Mouse (Mus musculus): ENCODE measurements around the gene Gm38431. TPM values are rescaled to one million over a fixed set of nuclear protein-coding genes. Genes with fewer than 3 reads are reported as not detected.

Gene Gm38431
- polyA plus RNA-seq, 1 experiment from 2014 or later: 2.0 TPM

DNA sequence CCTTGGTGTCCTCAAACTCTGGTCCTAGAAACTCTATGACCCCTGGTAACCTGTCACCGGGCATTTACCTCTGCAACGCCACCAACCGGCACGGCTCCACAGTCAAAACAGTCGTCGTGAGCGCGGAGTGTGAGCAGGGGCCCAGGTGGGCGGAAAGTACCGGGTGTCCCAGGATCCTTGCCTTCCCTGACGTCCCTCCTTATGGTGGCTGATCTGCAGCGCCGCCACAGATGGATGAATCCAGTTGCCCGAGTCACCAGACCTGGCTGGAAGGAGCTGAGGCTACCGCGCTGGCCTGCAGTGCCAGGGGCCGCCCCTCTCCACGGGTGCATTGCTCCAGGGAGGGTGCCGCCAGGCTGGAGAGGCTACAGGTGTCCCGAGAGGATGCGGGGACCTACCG is 55.1 kb downstream of the Gm38431 start:
- Histone ChIP-seq H3K4me2 (ENCODE audit: low read depth, low read length) (peak overlapping the region; percentile 71), H3K4me3 (ENCODE audit: low read length) (no peak overlapping the region; the same call in none of the 2 replicates), H3K9me3 (replicated peaks; ENCODE audit: control insufficient read depth, low read length) (no peaks in the 10 kb centered on the region), H3K36me3 (ENCODE audit: control insufficient read depth, insufficient read depth) (no peaks in the 10 kb centered on the region), H3K27ac (ENCODE audit: low read length) (no peak overlapping the region), H3K27me3 (ENCODE audit: control insufficient read depth, insufficient read depth, low read length) (peaks cover 64% of the 10 kb centered on the region), H3K4me1 (ENCODE audit: control insufficient read depth, insufficient read depth, low read length) (peaks cover 31% of the 10 kb centered on the region), H3K9ac (ENCODE audit: low read length) (no peak overlapping the region)
- no peak for ATAC-seq (replicated peaks; ENCODE audit: extremely low read depth, insufficient read depth, low FRiP score)
- 3% methylated on average over 22 of the region's 22 CpGs for WGBS

DNA sequence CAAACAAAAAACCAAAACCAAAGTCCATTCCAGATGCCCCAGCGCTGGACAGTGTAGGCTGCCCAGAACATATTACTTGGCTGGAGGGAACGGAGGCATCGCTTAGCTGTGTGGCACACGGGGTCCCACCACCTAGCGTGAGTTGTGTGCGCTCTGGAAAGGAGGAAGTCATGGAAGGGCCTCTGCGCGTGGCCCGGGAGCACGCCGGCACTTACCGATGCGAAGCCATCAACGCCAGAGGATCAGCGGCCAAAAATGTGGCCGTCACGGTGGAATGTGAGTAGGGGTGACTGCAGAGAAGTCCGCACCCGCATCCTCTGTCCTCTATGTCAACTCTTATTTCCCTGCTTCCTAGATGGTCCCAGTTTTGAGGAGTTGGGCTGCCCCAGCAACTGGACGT is 55.6 kb downstream of the Gm38431 start:
- Histone ChIP-seq H3K4me1 (ENCODE audit: control insufficient read depth, insufficient read depth, low read length) (peaks cover 33% of the 10 kb centered on the region), H3K4me3 (ENCODE audit: low read length) (peak overlapping the region; percentile 6; the same call in 1 of the 2 replicates), H3K4me2 (ENCODE audit: low read depth, low read length) (peak overlapping the region; percentile 71; the same call in 1 of the 2 replicates), H3K27ac (ENCODE audit: low read length) (no peak overlapping the region), H3K9ac (ENCODE audit: low read length) (no peak overlapping the region), H3K27me3 (ENCODE audit: control insufficient read depth, insufficient read depth, low read length) (peaks cover 65% of the 10 kb centered on the region), H3K9me3 (replicated peaks; ENCODE audit: control insufficient read depth, low read length) (no peaks in the 10 kb centered on the region), H3K36me3 (ENCODE audit: control insufficient read depth, insufficient read depth) (no peaks in the 10 kb centered on the region)
- 12% methylated on average over 20 of the region's 20 CpGs for WGBS
- ATAC-seq (replicated peaks; ENCODE audit: extremely low read depth, insufficient read depth, low FRiP score): no peak

DNA sequence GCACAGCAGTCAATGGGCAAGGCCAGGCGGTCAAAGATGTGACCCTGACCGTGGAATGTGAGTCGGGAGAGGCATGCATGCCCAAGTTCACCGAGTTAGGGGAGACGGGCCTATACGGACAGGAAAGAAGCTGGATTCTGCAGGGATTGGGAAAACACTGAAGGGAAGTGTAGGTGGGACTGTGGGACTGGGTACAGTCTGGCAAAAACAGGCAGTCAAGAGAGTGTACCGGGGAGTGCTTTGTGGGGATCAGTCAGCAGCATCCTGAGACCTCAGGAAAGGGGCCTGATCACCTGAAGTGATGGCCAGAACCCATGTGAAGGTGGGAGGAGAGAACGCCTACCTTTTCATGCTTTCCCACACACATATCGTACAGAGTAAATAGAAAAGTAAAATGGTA is 56.2 kb downstream of the Gm38431 start:
- H3K4me3 ChIP-seq (ENCODE audit: low read length): no peak overlapping the region
- H3K4me2 ChIP-seq (ENCODE audit: low read depth, low read length): no peak overlapping the region
- H3K36me3 ChIP-seq (ENCODE audit: control insufficient read depth, insufficient read depth): no peaks in the 10 kb centered on the region
- WGBS: 34% methylated on average over 9 of the region's 9 CpGs
- no peak for ATAC-seq (replicated peaks; ENCODE audit: extremely low read depth, insufficient read depth, low FRiP score)
- no peak overlapping the region for H3K9ac ChIP-seq (ENCODE audit: low read length)
- no peak overlapping the region for H3K27ac ChIP-seq (ENCODE audit: low read length)
- no peaks in the 10 kb centered on the region for H3K9me3 ChIP-seq (replicated peaks; ENCODE audit: control insufficient read depth, low read length)
- H3K4me1 ChIP-seq (ENCODE audit: control insufficient read depth, insufficient read depth, low read length): peaks cover 39% of the 10 kb centered on the region
- peaks cover 65% of the 10 kb centered on the region for H3K27me3 ChIP-seq (ENCODE audit: control insufficient read depth, insufficient read depth, low read length)

DNA sequence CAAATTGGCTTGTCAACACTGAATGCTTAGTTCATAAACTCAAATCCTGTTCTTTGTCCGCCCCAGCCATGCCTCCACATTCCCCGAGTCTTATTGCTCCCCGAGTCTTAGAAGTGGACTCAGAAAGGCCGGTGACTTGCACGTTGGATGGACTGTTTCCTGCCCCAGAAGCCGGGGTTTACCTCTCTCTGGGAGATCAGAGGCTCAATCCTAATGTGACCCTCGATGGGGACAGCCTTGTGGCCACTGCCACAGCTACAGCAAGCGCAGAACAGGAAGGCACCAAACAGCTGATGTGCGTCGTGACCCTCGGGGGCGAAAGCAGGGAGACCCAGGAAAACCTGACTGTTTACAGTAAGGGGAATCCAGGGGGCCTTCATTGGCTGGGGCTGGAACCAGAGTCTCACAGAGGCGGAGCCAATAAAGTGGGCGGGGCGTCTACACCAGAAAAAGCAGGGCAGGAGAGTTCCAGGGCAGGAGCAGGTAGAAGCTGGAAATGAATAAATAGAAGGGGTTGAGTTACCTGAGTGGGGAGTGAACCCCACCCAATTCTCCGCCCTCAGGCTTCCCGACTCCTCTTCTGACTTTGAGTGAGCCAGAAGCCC is 57.2 kb downstream of the Gm38431 start:
- Histone ChIP-seq H3K4me2 (ENCODE audit: low read depth, low read length) (no peak overlapping the region), H3K27me3 (ENCODE audit: control insufficient read depth, insufficient read depth, low read length) (peaks cover 65% of the 10 kb centered on the region), H3K4me3 (ENCODE audit: low read length) (0 out of 2 replicates have a peak overlapping the region, but pooled peaks have one; percentile 6), H3K4me1 (ENCODE audit: control insufficient read depth, insufficient read depth, low read length) (peaks cover 48% of the 10 kb centered on the region), H3K9me3 (replicated peaks; ENCODE audit: control insufficient read depth, low read length) (no peaks in the 10 kb centered on the region), H3K27ac (ENCODE audit: low read length) (no peak overlapping the region), H3K9ac (ENCODE audit: low read length) (no peak overlapping the region), H3K36me3 (ENCODE audit: control insufficient read depth, insufficient read depth) (no peaks in the 10 kb centered on the region)
- WGBS: 4% methylated on average over 17 of the region's 17 CpGs
- ATAC-seq (replicated peaks; ENCODE audit: extremely low read depth, insufficient read depth, low FRiP score): no peak

DNA sequence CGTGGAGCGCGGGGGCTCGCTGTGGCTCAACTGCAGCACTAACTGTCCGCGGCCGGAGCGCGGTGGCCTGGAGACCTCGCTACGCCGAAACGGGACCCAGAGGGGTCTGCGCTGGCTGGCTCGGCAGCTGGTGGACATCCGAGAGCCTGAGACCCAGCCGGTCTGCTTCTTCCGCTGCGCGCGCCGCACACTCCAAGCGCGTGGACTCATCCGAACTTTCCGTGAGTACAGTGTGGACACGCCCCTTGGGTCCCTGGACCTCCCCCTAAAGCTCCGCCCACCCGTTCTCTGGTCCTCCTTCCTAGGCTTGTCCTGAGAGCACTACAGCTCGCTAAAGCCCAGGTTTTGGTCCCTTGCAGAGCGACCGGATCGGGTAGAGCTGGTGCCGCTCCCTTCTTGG is 58.7 kb downstream of the Gm38431 start:
- WGBS: under 1% methylated on average over 34 of the region's 34 CpGs
- ATAC-seq (replicated peaks; ENCODE audit: extremely low read depth, insufficient read depth, low FRiP score): 0 out of 2 replicates have a peak, but pooled peaks have one; percentile 28
- H3K9me3 ChIP-seq (replicated peaks; ENCODE audit: control insufficient read depth, low read length): no peaks in the 10 kb centered on the region

DNA sequence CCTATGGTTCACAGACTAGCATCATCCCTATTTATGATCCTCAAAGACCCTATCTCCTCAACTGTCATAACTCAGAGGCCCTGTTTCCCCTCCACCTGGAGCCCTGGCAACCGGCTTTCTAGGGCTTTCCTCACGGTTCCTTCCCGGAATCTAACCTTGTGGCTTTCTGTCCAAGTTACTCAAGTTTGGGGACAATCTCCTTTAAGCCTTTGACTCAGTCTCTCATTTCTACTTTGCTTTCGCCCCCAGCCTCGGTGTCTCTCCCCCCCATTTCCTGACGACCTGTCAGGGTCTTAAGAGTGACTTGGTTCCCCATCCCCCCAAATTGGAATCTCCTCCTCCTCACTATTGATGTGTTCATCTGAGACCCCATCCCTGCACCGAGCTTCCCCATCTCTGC is 59.3 kb downstream of the Gm38431 start:
- Histone ChIP-seq H3K4me3 (ENCODE audit: low read length) (peak overlapping the region; percentile 62), H3K36me3 (ENCODE audit: control insufficient read depth, insufficient read depth) (no peaks in the 10 kb centered on the region), H3K4me1 (ENCODE audit: control insufficient read depth, insufficient read depth, low read length) (peaks cover 50% of the 10 kb centered on the region), H3K4me2 (ENCODE audit: low read depth, low read length) (peak overlapping the region; percentile 95), H3K27me3 (ENCODE audit: control insufficient read depth, insufficient read depth, low read length) (peaks cover 55% of the 10 kb centered on the region), H3K9ac (ENCODE audit: low read length) (no peak overlapping the region; the same call in 1 of the 2 replicates), H3K27ac (ENCODE audit: low read length) (no peak overlapping the region), H3K9me3 (replicated peaks; ENCODE audit: control insufficient read depth, low read length) (no peaks in the 10 kb centered on the region)
- 3% methylated on average over 7 of the region's 7 CpGs for WGBS
- no peak for ATAC-seq (replicated peaks; ENCODE audit: extremely low read depth, insufficient read depth, low FRiP score)

More for the DNA sequence above, 58.7 kb downstream of the Gm38431 start:
- Histone ChIP-seq H3K27me3 (ENCODE audit: control insufficient read depth, insufficient read depth, low read length) (peaks cover 61% of the 10 kb centered on the region), H3K4me1 (ENCODE audit: control insufficient read depth, insufficient read depth, low read length) (peaks cover 55% of the 10 kb centered on the region), H3K27ac (ENCODE audit: low read length) (no peak overlapping the region), H3K4me3 (ENCODE audit: low read length) (peak overlapping the region; percentile 60), H3K4me2 (ENCODE audit: low read depth, low read length) (peak overlapping the region; percentile 95), H3K9ac (ENCODE audit: low read length) (peak overlapping the region; percentile 62), H3K36me3 (ENCODE audit: control insufficient read depth, insufficient read depth) (no peaks in the 10 kb centered on the region)

DNA sequence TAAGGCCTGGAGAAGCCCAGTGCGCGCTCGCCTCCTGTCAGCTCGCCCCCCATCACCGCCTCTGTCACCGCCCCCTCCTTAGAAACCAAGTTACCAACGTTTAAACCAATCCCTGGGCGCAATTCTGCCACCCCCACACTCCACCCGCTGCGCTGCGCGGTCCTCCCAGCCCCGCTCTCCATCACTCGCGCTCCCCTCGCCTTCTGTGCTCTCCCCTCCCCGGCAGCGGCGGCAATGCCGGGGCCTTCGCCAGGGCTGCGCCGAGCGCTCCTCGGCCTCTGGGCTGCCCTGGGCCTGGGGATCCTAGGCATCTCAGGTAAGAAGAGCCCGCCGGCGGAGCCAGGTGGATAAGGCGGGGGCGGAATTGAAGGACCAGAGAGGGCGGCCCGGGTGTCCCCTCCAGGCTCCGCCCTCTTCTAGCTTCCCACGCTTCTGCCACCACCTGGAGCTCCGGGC is 59.9 kb downstream of the Gm38431 start, which contains the start of gene Icam5:
TSS of gene Icam5 (plus strand) at position 178 of the 456 bp plus-strand sequence.
- no peaks in the 10 kb centered on the region for H3K9me3 ChIP-seq (replicated peaks; ENCODE audit: control insufficient read depth, low read length)
- H3K36me3 ChIP-seq (ENCODE audit: control insufficient read depth, insufficient read depth): no peaks in the 10 kb centered on the region
- H3K4me3 ChIP-seq (ENCODE audit: low read length): peak within 1 kb of the TSS; percentile 62
- ATAC-seq (replicated peaks; ENCODE audit: extremely low read depth, insufficient read depth, low FRiP score): no peak
- H3K27me3 ChIP-seq (ENCODE audit: control insufficient read depth, insufficient read depth, low read length): peaks cover 51% of the 10 kb centered on the region
- H3K27ac ChIP-seq (ENCODE audit: low read length): 0 out of 2 replicates have a peak within 1 kb of the TSS, but pooled peaks have one; percentile 43
- H3K4me1 ChIP-seq (ENCODE audit: control insufficient read depth, insufficient read depth, low read length): peaks cover 46% of the 10 kb centered on the region
- peak within 1 kb of the TSS; percentile 62 for H3K9ac ChIP-seq (ENCODE audit: low read length)
- peak within 1 kb of the TSS; percentile 95 for H3K4me2 ChIP-seq (ENCODE audit: low read depth, low read length)
- WGBS: 2% methylated on average over 34 of the region's 35 CpGs

DNA sequence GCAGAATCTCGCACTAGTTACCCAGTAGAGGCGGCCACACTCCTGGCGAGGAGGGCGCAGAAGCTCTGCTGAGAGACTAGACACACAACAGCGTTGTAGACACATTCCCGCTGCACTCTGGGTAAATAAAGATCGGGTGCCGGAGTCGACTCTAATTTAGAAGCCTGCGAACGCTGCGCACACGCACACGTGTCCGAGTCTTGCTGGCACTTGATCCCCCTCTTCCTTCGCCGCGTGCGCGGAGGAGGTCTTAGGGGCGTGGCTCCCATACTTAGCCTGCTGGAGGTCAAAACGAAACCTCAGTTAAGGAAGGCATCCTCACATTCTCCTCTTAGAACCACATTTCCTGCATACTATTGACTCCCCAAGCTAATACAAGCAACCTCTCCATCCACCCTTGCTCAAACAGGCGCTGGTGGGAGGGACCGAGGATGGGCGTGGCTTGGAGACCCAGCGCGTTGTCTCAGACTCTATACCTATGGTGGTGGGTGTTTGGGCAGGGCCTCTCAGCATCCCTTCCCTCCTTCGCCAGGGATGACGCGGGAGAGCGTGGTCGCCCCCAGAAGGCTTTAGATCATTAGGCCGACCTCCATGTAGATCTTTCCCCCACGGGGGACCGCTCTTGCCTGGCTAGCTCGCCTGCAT is 60.4 kb downstream of the Gm38431 start:
- H3K4me1 ChIP-seq (ENCODE audit: control insufficient read depth, insufficient read depth, low read length): peaks cover 42% of the 10 kb centered on the region
- no peaks in the 10 kb centered on the region for H3K36me3 ChIP-seq (ENCODE audit: control insufficient read depth, insufficient read depth)
- peak; percentile 33; the same call in 1 of the 2 replicates for ATAC-seq (replicated peaks; ENCODE audit: extremely low read depth, insufficient read depth, low FRiP score)
- H3K27me3 ChIP-seq (ENCODE audit: control insufficient read depth, insufficient read depth, low read length): peaks cover 45% of the 10 kb centered on the region
- 0 out of 2 replicates have a peak overlapping the region, but pooled peaks have one; percentile 43 for H3K27ac ChIP-seq (ENCODE audit: low read length)
- WGBS: under 1% methylated on average over 36 of the region's 36 CpGs
- H3K4me2 ChIP-seq (ENCODE audit: low read depth, low read length): peak overlapping the region; percentile 95
- peak overlapping the region; percentile 62 for H3K4me3 ChIP-seq (ENCODE audit: low read length)
- H3K9me3 ChIP-seq (replicated peaks; ENCODE audit: control insufficient read depth, low read length): no peaks in the 10 kb centered on the region
- peak overlapping the region; percentile 53 for H3K9ac ChIP-seq (ENCODE audit: low read length)

DNA sequence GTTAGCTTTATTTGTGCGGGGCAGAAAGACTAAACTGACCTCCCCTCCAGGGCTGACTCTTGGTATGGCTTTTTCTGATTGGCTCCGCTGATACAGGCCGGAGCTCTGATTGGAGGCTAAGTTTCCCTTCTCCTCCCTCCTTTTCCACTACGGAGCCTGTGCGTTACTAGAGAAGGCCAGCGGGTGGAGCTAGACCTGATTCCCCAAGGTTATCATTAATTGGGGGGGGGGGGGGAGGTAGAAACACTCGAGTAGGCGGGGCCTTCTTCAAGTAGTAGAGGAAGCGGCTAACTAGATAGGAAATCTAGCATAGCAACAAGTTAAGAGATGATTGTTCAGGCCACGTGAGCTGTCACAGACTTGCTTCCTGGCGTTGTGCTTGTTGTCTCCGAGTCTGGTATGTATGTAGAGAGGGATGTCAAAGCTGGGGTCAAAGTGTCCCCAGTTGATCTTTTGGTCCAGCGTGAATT is 61.0 kb downstream of the Gm38431 start:
- H3K27ac ChIP-seq (ENCODE audit: low read length): 0 out of 2 replicates have a peak overlapping the region, but pooled peaks have one; percentile 43
- peak; percentile 59 for ATAC-seq (replicated peaks; ENCODE audit: extremely low read depth, insufficient read depth, low FRiP score)
- H3K9me3 ChIP-seq (replicated peaks; ENCODE audit: control insufficient read depth, low read length): no peaks in the 10 kb centered on the region
- peak overlapping the region; percentile 62 for H3K4me3 ChIP-seq (ENCODE audit: low read length)
- H3K27me3 ChIP-seq (ENCODE audit: control insufficient read depth, insufficient read depth, low read length): peaks cover 40% of the 10 kb centered on the region
- peaks cover 42% of the 10 kb centered on the region for H3K4me1 ChIP-seq (ENCODE audit: control insufficient read depth, insufficient read depth, low read length)
- no peaks in the 10 kb centered on the region for H3K36me3 ChIP-seq (ENCODE audit: control insufficient read depth, insufficient read depth)
- peak overlapping the region; percentile 95 for H3K4me2 ChIP-seq (ENCODE audit: low read depth, low read length)
- peak overlapping the region; percentile 53 for H3K9ac ChIP-seq (ENCODE audit: low read length)
- WGBS: 0% methylated on average over 13 of the region's 13 CpGs
